Mouse (Mus musculus) ES-Bruce4 (cell line): Measurements from ENCODE around the gene Slc6a20a. TPM values are rescaled to one million over a fixed set of nuclear protein-coding genes. Genes with fewer than 3 reads are reported as not detected.

Experiments used
- H3K27ac ChIP-seq: 2 replicates; pipeline ENCODE4 v1.5.1; 2012; ENCODE audit warnings: low read length, inconsistent platforms; ENCODE audit not compliant: insufficient read depth
- H3K27me3 ChIP-seq: 2 replicates; pipeline ENCODE4 v1.6.1; 2012; ENCODE audit warnings: mild to moderate bottlenecking, low read length, inconsistent platforms; ENCODE audit not compliant: control insufficient read depth, poor library complexity, insufficient read depth, severe bottlenecking
- H3K36me3 ChIP-seq: 2 replicates; pipeline ENCODE4 v1.6.1; 2012; ENCODE audit warnings: inconsistent platforms, mild to moderate bottlenecking, low read length, moderate library complexity; ENCODE audit not compliant: control insufficient read depth, poor library complexity, insufficient read depth, severe bottlenecking
- H3K4me1 ChIP-seq: one replicate; pipeline ENCODE4 v1.8.1; 2011; ENCODE audit warnings: low read length; ENCODE audit not compliant: control insufficient read depth, insufficient read depth
- H3K4me3 ChIP-seq: 2 replicates; pipeline ENCODE4 v1.5.1; 2011; ENCODE audit warnings: low read depth, mild to moderate bottlenecking, low read length
- H3K9ac ChIP-seq: 2 replicates; pipeline ENCODE4 v1.6.1; 2012; ENCODE audit warnings: low read depth, mild to moderate bottlenecking, inconsistent platforms; ENCODE audit not compliant: poor library complexity, severe bottlenecking
- H3K9me3 ChIP-seq: replicated peaks from 2 replicates; pipeline ENCODE4 v1.6.1; 2012; ENCODE audit warnings: mild to moderate bottlenecking, low read length, inconsistent platforms; ENCODE audit not compliant: control insufficient read depth, poor library complexity, insufficient read depth, severe bottlenecking
- CTCF ChIP-seq: IDR thresholded peaks from one replicate; pipeline ENCODE4 v1.8.1; 2011; ENCODE audit warnings: low read depth, low read length
- EP300 ChIP-seq: IDR thresholded peaks from 2 replicates; pipeline ENCODE4 v1.6.1; 2011; ENCODE audit warnings: low read depth, low read length; ENCODE audit not compliant: insufficient read depth
- POLR2A ChIP-seq: IDR thresholded peaks from one replicate; pipeline ENCODE4 v1.8.1; 2011; ENCODE audit warnings: low read length; ENCODE audit not compliant: insufficient read depth
- polyA plus RNA-seq: library from polyadenylated mRNA; stranded (reverse); fragments of >200 nt; gene quantifications from 2 replicates; pipeline ENCODE4 v1.2.4, GENCODE M21; 2011; ENCODE audit warnings: low read depth; ENCODE audit not compliant: missing spikeins, insufficient read depth, insufficient read length

Gene Slc6a20a
- polyA plus RNA-seq, result not detected in 2 replicates

- H3K27me3 ChIP-seq, result peaks cover 12% of the 10 kb centered on the region
- peak within 1 kb of the TSS; percentile 69 for H3K4me3 ChIP-seq
- H3K36me3 ChIP-seq, result no peaks in the 10 kb centered on the region
- H3K27ac ChIP-seq, result no peak within 1 kb of the TSS
- H3K9me3 ChIP-seq, result no peaks in the 10 kb centered on the region
- TF ChIP-seq POLR2A (no peak), EP300 (no peak), CTCF (no peak)
- peak within 1 kb of the TSS; percentile 50 for H3K9ac ChIP-seq
- no peaks in the 10 kb centered on the region for H3K4me1 ChIP-seq
These were observed at the start of gene Slc6a20a, which contains the start of gene Ccr9 for GRCm38 (mm10) chr9:123678327-123679105. Gene Slc6a20a, minus strand, starts transcription at chr9:123678885. Gene Ccr9, plus strand, starts transcription at chr9:123678439.

- Histone ChIP-seq H3K9ac (no peak overlapping the region), H3K9me3 (no peaks in the 10 kb centered on the region; the same call in 1 of the 2 replicates), H3K4me3 (no peak overlapping the region), H3K27ac (no peak overlapping the region), H3K27me3 (no peaks in the 10 kb centered on the region), H3K4me1 (no peaks in the 10 kb centered on the region), H3K36me3 (no peaks in the 10 kb centered on the region)
- TF ChIP-seq EP300 (no peak), POLR2A (no peak), CTCF (no peak)
These were observed 44.2 kb upstream of the Slc6a20a start for GRCm38 (mm10) chr9:123722737-123723493.

- Histone ChIP-seq H3K4me3 (peak within 1 kb of the TSS; percentile 89), H3K27me3 (no peaks in the 10 kb centered on the region), H3K4me1 (no peaks in the 10 kb centered on the region), H3K9ac (peak within 1 kb of the TSS; percentile 70), H3K9me3 (no peaks in the 10 kb centered on the region; the same call in 1 of the 2 replicates), H3K27ac (no peak within 1 kb of the TSS), H3K36me3 (no peaks in the 10 kb centered on the region)
- no peak for TF ChIP-seq POLR2A
- no peak for TF ChIP-seq CTCF
- TF ChIP-seq EP300, result no peak
These were observed 38.7 kb upstream of the Slc6a20a start, which contains the start of gene Lztfl1 for GRCm38 (mm10) chr9:123717186-123718008. Gene Lztfl1, minus strand, starts transcription at chr9:123717697.

GRCm38 (mm10) chr9:123716301-123716700 lies 37.6 kb upstream of the Slc6a20a start:
- no peaks in the 10 kb centered on the region; the same call in 1 of the 2 replicates for H3K9me3 ChIP-seq
- no peaks in the 10 kb centered on the region for H3K27me3 ChIP-seq
- TF ChIP-seq POLR2A, result no peak
- no peak for TF ChIP-seq EP300
- TF ChIP-seq CTCF, result no peak
- H3K4me3 ChIP-seq, result no peak overlapping the region
- no peaks in the 10 kb centered on the region for H3K36me3 ChIP-seq
- H3K9ac ChIP-seq, result no peak overlapping the region
- no peak overlapping the region for H3K27ac ChIP-seq
- H3K4me1 ChIP-seq, result no peaks in the 10 kb centered on the region

- TF ChIP-seq POLR2A (no peak), EP300 (no peak), CTCF (no peak)
- H3K27me3 ChIP-seq, result no peaks in the 10 kb centered on the region
- H3K36me3 ChIP-seq, result no peaks in the 10 kb centered on the region; the same call in 1 of the 2 replicates
- H3K4me3 ChIP-seq, result no peak overlapping the region
- no peak overlapping the region for H3K9ac ChIP-seq
- H3K9me3 ChIP-seq, result no peaks in the 10 kb centered on the region
- no peaks in the 10 kb centered on the region for H3K4me1 ChIP-seq
- H3K27ac ChIP-seq, result no peak overlapping the region
These were observed 34.4 kb upstream of the Slc6a20a start for GRCm38 (mm10) chr9:123713111-123713510.
